Mouse (Mus musculus) monocyte, adult 2 months (primary cell): ENCODE results near the gene Nkx2-9.

Experiments used
- DNase-seq, 2 experiments: peaks; one replicate each; pipeline ENCODE4 v3.0.0; 2022; ENCODE audit warnings: low spot score in 2 of 2, low read depth in 1 of 2

Nkx2-9 gene

GRCm38 (mm10) chr12:56612761-56613437 lies at the start of gene Nkx2-9:
Gene Nkx2-9, minus strand, starts transcription at chr12:56613284.
- no peak for DNase-seq

GRCm38 (mm10) chr12:56637181-56637566 lies 24.1 kb upstream of the Nkx2-9 start:
- no peak for DNase-seq

GRCm38 (mm10) chr12:56636534-56637180 lies 23.6 kb upstream of the Nkx2-9 start:
- DNase-seq, result no peak

- no peak for DNase-seq
Observed at GRCm38 (mm10) chr12:56616088-56616487, 3.0 kb upstream of the Nkx2-9 start.

GRCm38 (mm10) chr12:56615391-56615790 lies 2.3 kb upstream of the Nkx2-9 start:
- DNase-seq, result no peak

- no peak for DNase-seq
Observed at GRCm38 (mm10) chr12:56614513-56614912, 1.4 kb upstream of the Nkx2-9 start.

GRCm38 (mm10) chr12:56613916-56614510 lies 929 bp upstream of the Nkx2-9 start:
- DNase-seq, result no peak

- no peak for DNase-seq
Observed at GRCm38 (mm10) chr12:56613438-56613830, 350 bp upstream of the Nkx2-9 start.

- no peak for DNase-seq
Observed at GRCm38 (mm10) chr12:56612349-56612735, 742 bp downstream of the Nkx2-9 start.

- no peak for DNase-seq
Observed at GRCm38 (mm10) chr12:56611504-56612348, 1.4 kb downstream of the Nkx2-9 start.

- no peak for DNase-seq
Observed at GRCm38 (mm10) chr12:56610851-56611250, 2.2 kb downstream of the Nkx2-9 start.

GRCm38 (mm10) chr12:56591722-56592121 lies 21.4 kb downstream of the Nkx2-9 start:
- DNase-seq, result no peak

- no peak for DNase-seq
Observed at GRCm38 (mm10) chr12:56587830-56588229, 25.3 kb downstream of the Nkx2-9 start.
